Mouse (Mus musculus): ENCODE measurements at regions not wholly inside any gene's neighbourhood (a gene's known extent, or its start where the extent isn't known, plus 50 kb on each side); places are given as distances from the start of the nearest gene placed in this dataset.

GRCm38 (mm10) chr10:96363867-96364266 is 227.5 kb downstream of the Gm5426 start:
- Histone ChIP-seq H3K9ac (no peak overlapping the region), H3K27ac (no peak overlapping the region), H3K4me2 (no peak overlapping the region), H3K27me3 (replicated peaks) (no peaks in the 10 kb centered on the region), H3K4me1 (no peaks in the 10 kb centered on the region), H3K4me3 (replicated peaks) (no peak overlapping the region), H3K9me3 (no peaks in the 10 kb centered on the region), H3K36me3 (no peaks in the 10 kb centered on the region)
- WGBS, result 71% methylated on average over 4 of the region's 4 CpGs
- no peak for ATAC-seq (ENCODE audit: insufficient read depth, low FRiP score, low read depth)

GRCm38 (mm10) chr10:96365101-96365500 is 228.7 kb downstream of the Gm5426 start:
- Histone ChIP-seq H3K4me2 (no peak overlapping the region), H3K36me3 (no peaks in the 10 kb centered on the region), H3K4me1 (no peaks in the 10 kb centered on the region), H3K27me3 (replicated peaks) (no peaks in the 10 kb centered on the region), H3K4me3 (replicated peaks) (no peak overlapping the region), H3K9me3 (no peaks in the 10 kb centered on the region), H3K9ac (no peak overlapping the region), H3K27ac (no peak overlapping the region)
- 46% methylated on average over 3 of the region's 3 CpGs for WGBS
- no peak for ATAC-seq (ENCODE audit: insufficient read depth, low FRiP score, low read depth)

- H3K4me2 ChIP-seq, result no peak overlapping the region
- no peaks in the 10 kb centered on the region for H3K36me3 ChIP-seq
- ATAC-seq (ENCODE audit: insufficient read depth, low FRiP score, low read depth), result no peak
- 88% methylated on average over 2 of the region's 2 CpGs for WGBS
- no peak overlapping the region for H3K27ac ChIP-seq
- no peaks in the 10 kb centered on the region for H3K27me3 ChIP-seq (replicated peaks)
- no peak overlapping the region for H3K4me3 ChIP-seq (replicated peaks)
- no peak overlapping the region for H3K9ac ChIP-seq
- H3K4me1 ChIP-seq, result no peaks in the 10 kb centered on the region
- H3K9me3 ChIP-seq, result no peaks in the 10 kb centered on the region
These were observed 230.5 kb downstream of the Gm5426 start for GRCm38 (mm10) chr10:96366871-96367270.

- no peak overlapping the region for H3K9ac ChIP-seq
- no peak overlapping the region for H3K27ac ChIP-seq
- 67% methylated on average over 21 of the region's 21 CpGs for WGBS
- no peaks in the 10 kb centered on the region for H3K9me3 ChIP-seq
- ATAC-seq (ENCODE audit: insufficient read depth, low FRiP score, low read depth), result no peak
- H3K27me3 ChIP-seq (replicated peaks), result no peaks in the 10 kb centered on the region
- no peaks in the 10 kb centered on the region for H3K4me1 ChIP-seq
- no peak overlapping the region for H3K4me2 ChIP-seq
- H3K4me3 ChIP-seq (replicated peaks), result no peak overlapping the region
- no peaks in the 10 kb centered on the region for H3K36me3 ChIP-seq
These were observed 234.3 kb downstream of the Gm5426 start for GRCm38 (mm10) chr10:96370547-96371320.

- no peaks in the 10 kb centered on the region for H3K4me1 ChIP-seq
- no peaks in the 10 kb centered on the region for H3K9me3 ChIP-seq
- H3K27ac ChIP-seq, result no peak overlapping the region
- no peak overlapping the region for H3K9ac ChIP-seq
- no peak overlapping the region for H3K4me2 ChIP-seq
- no peaks in the 10 kb centered on the region for H3K27me3 ChIP-seq (replicated peaks)
- no peaks in the 10 kb centered on the region for H3K36me3 ChIP-seq
- H3K4me3 ChIP-seq (replicated peaks), result no peak overlapping the region
- no peak for ATAC-seq (ENCODE audit: insufficient read depth, low FRiP score, low read depth)
- 74% methylated on average over 14 of the region's 14 CpGs for WGBS
These were observed 234.9 kb downstream of the Gm5426 start for GRCm38 (mm10) chr10:96371321-96371653.

- no peaks in the 10 kb centered on the region for H3K9me3 ChIP-seq
- no peak overlapping the region for H3K4me3 ChIP-seq (replicated peaks)
- no peak overlapping the region for H3K9ac ChIP-seq
- H3K4me2 ChIP-seq, result no peak overlapping the region
- no peaks in the 10 kb centered on the region for H3K36me3 ChIP-seq
- ATAC-seq (ENCODE audit: insufficient read depth, low FRiP score, low read depth), result no peak; the same call in 1 of the 2 replicates
- H3K27me3 ChIP-seq (replicated peaks), result no peaks in the 10 kb centered on the region
- peak overlapping the region; percentile 31 for H3K27ac ChIP-seq
- 37% methylated on average over 11 of the region's 11 CpGs for WGBS
- H3K4me1 ChIP-seq, result no peaks in the 10 kb centered on the region
These were observed 236.4 kb downstream of the Gm5426 start for GRCm38 (mm10) chr10:96372616-96373346.

- peak overlapping the region; percentile 6 for H3K27ac ChIP-seq
- WGBS, result 64% methylated on average over 7 of the region's 7 CpGs
These were observed 237.1 kb downstream of the Gm5426 start for GRCm38 (mm10) chr10:96373481-96373880.

GRCm38 (mm10) chr10:96374293-96375069 is 238.1 kb downstream of the Gm5426 start:
- ATAC-seq (ENCODE audit: insufficient read depth, low FRiP score, low read depth), result no peak
- WGBS, result 79% methylated on average over 12 of the region's 12 CpGs
- Histone ChIP-seq H3K4me3 (replicated peaks) (no peak overlapping the region), H3K4me1 (no peaks in the 10 kb centered on the region), H3K36me3 (no peaks in the 10 kb centered on the region), H3K9ac (no peak overlapping the region), H3K4me2 (no peak overlapping the region), H3K27ac (no peak overlapping the region), H3K27me3 (replicated peaks) (no peaks in the 10 kb centered on the region), H3K9me3 (no peaks in the 10 kb centered on the region)

More at GRCm38 (mm10) chr10:96373481-96373880, 237.1 kb downstream of the Gm5426 start:
- Histone ChIP-seq H3K4me3 (replicated peaks) (no peak overlapping the region), H3K4me2 (no peak overlapping the region), H3K36me3 (no peaks in the 10 kb centered on the region), H3K4me1 (no peaks in the 10 kb centered on the region), H3K27me3 (replicated peaks) (no peaks in the 10 kb centered on the region), H3K9me3 (no peaks in the 10 kb centered on the region), H3K9ac (no peak overlapping the region)
- no peak for ATAC-seq (ENCODE audit: insufficient read depth, low FRiP score, low read depth)

GRCm38 (mm10) chr10:96375070-96375447 is 238.7 kb downstream of the Gm5426 start:
- no peak overlapping the region for H3K27ac ChIP-seq
- H3K36me3 ChIP-seq, result no peaks in the 10 kb centered on the region
- H3K4me3 ChIP-seq (replicated peaks), result no peak overlapping the region
- WGBS, result 97% methylated on average over 3 of the region's 3 CpGs
- H3K9ac ChIP-seq, result no peak overlapping the region
- no peaks in the 10 kb centered on the region for H3K27me3 ChIP-seq (replicated peaks)
- ATAC-seq (ENCODE audit: insufficient read depth, low FRiP score, low read depth), result no peak
- no peak overlapping the region for H3K4me2 ChIP-seq
- H3K9me3 ChIP-seq, result no peaks in the 10 kb centered on the region
- no peaks in the 10 kb centered on the region for H3K4me1 ChIP-seq

- ATAC-seq (ENCODE audit: insufficient read depth, low FRiP score, low read depth), result no peak
- WGBS, result 84% methylated on average over 4 of the region's 4 CpGs
- H3K4me1 ChIP-seq, result no peaks in the 10 kb centered on the region
These were observed 239.3 kb upstream of the Btg1 start for GRCm38 (mm10) chr10:96377549-96377948.

GRCm38 (mm10) chr10:96379016-96379771 is 237.6 kb upstream of the Btg1 start:
- H3K27me3 ChIP-seq (replicated peaks), result no peaks in the 10 kb centered on the region
- no peaks in the 10 kb centered on the region for H3K4me1 ChIP-seq
- no peaks in the 10 kb centered on the region for H3K9me3 ChIP-seq
- no peak overlapping the region for H3K4me2 ChIP-seq
- H3K27ac ChIP-seq, result peak overlapping the region; percentile 58
- WGBS, result 42% methylated on average over 9 of the region's 9 CpGs
- no peaks in the 10 kb centered on the region for H3K36me3 ChIP-seq
- H3K4me3 ChIP-seq (replicated peaks), result no peak overlapping the region
- ATAC-seq (ENCODE audit: insufficient read depth, low FRiP score, low read depth), result no peak
- no peak overlapping the region for H3K9ac ChIP-seq

More at GRCm38 (mm10) chr10:96377549-96377948, 239.3 kb upstream of the Btg1 start:
- Histone ChIP-seq H3K36me3 (no peaks in the 10 kb centered on the region), H3K4me2 (no peak overlapping the region), H3K27me3 (replicated peaks) (no peaks in the 10 kb centered on the region), H3K27ac (no peak overlapping the region), H3K4me3 (replicated peaks) (no peak overlapping the region), H3K9me3 (no peaks in the 10 kb centered on the region), H3K9ac (no peak overlapping the region)

Data from stomach, embryonic 15.5 days (tissue).